Mouse (Mus musculus) kidney, embryonic 14.5 days (tissue): Measurements from ENCODE around the gene Crtac1. TPM values are rescaled to one million over a fixed set of nuclear protein-coding genes. Genes with fewer than 3 reads are reported as not detected.

ENCODE experiments used
- ATAC-seq: fragments of 200-750 bp; cut with Nextera tagmentation; 2 replicates; pipeline ENCODE4 v1.8.0; 2017; ENCODE audit warnings: moderate number of reproducible peaks, mild to moderate bottlenecking, moderate TSS enrichment, moderate library complexity; ENCODE audit not compliant: low FRiP score, low TSS enrichment
- H3K27ac ChIP-seq: fragments of 300-500 bp; sonication (generic); 2 replicates; pipeline ENCODE4 v1.5.1; 2014; ENCODE audit warnings: low read depth, mild to moderate bottlenecking, low read length, moderate library complexity, mixed read lengths
- H3K27me3 ChIP-seq: fragments of 300-500 bp; sonication (generic); 2 replicates; pipeline ENCODE4 v1.6.1; 2014; ENCODE audit warnings: mild to moderate bottlenecking, low read length; ENCODE audit not compliant: control insufficient read depth, insufficient read depth
- H3K36me3 ChIP-seq: fragments of 300-500 bp; sonication (generic); 2 replicates; pipeline ENCODE4 v1.6.1; 2014; ENCODE audit warnings: low read length, mixed read lengths; ENCODE audit not compliant: control insufficient read depth, insufficient read depth
- H3K4me1 ChIP-seq: fragments of 300-500 bp; sonication (generic); 2 replicates; pipeline ENCODE4 v1.6.1; 2014; ENCODE audit warnings: low read length, mixed read lengths; ENCODE audit not compliant: control insufficient read depth, insufficient read depth
- H3K4me2 ChIP-seq: fragments of 300-500 bp; sonication (generic); replicated peaks from 2 replicates; pipeline ENCODE4 v1.6.1; 2014; ENCODE audit warnings: low read depth, mild to moderate bottlenecking, low read length
- H3K4me3 ChIP-seq: fragments of 300-500 bp; sonication (generic); 2 replicates; pipeline ENCODE4 v1.5.1; 2014; ENCODE audit warnings: mild to moderate bottlenecking, low read length
- H3K9ac ChIP-seq: fragments of 300-500 bp; sonication (generic); 2 replicates; pipeline ENCODE4 v1.6.1; 2014; ENCODE audit warnings: low read depth, mild to moderate bottlenecking, low read length, moderate library complexity
- H3K9me3 ChIP-seq: fragments of 300-500 bp; sonication (generic); 2 replicates; pipeline ENCODE4 v1.6.1; 2016; ENCODE audit warnings: low read length; ENCODE audit not compliant: control insufficient read depth
- WGBS: fragments of 180-500 bp; shearing (Covaris S2); extraction: QIAGEN DNeasy Blood & Tissue Kit; methylation state at CpG from one replicate; pipeline ENCODE4 v1.1.7; 2014; 5-methylcytosine and 5-hydroxymethylcytosine counted together
- polyA plus RNA-seq: library from polyadenylated mRNA; unstranded; fragments of >200 nt; fragmentation: Nextera tagmentation; extraction: Ambion mirVana; gene quantifications from 2 replicates; pipeline ENCODE4 v1.2.1, GENCODE M21; 2014

The Crtac1 gene
- polyA plus RNA-seq, 1 experiment from 2014 or later = 6.3 TPM

- WGBS = 73% methylated on average over 9 of the region's 9 CpGs
- no peaks in the 10 kb centered on the region for H3K36me3 ChIP-seq
These were observed 22.4 kb upstream of the Crtac1 start for GRCm38 (mm10) chr19:42454006-42454405.

GRCm38 (mm10) chr19:42452539-42452938, 21.0 kb upstream of the Crtac1 start:
- no peak overlapping the region for H3K9ac ChIP-seq
- 63% methylated on average over 7 of the region's 7 CpGs for WGBS
- H3K27ac ChIP-seq = no peak overlapping the region
- H3K36me3 ChIP-seq = no peaks in the 10 kb centered on the region
- no peak overlapping the region for H3K4me3 ChIP-seq
- no peak for ATAC-seq
- H3K4me1 ChIP-seq = no peaks in the 10 kb centered on the region
- no peak overlapping the region for H3K4me2 ChIP-seq
- H3K9me3 ChIP-seq = no peaks in the 10 kb centered on the region
- H3K27me3 ChIP-seq = no peaks in the 10 kb centered on the region

More at GRCm38 (mm10) chr19:42454006-42454405, 22.4 kb upstream of the Crtac1 start:
- Histone ChIP-seq H3K27ac (no peak overlapping the region), H3K9me3 (no peaks in the 10 kb centered on the region), H3K27me3 (no peaks in the 10 kb centered on the region), H3K4me2 (no peak overlapping the region), H3K4me3 (no peak overlapping the region), H3K4me1 (no peaks in the 10 kb centered on the region), H3K9ac (no peak overlapping the region)
- ATAC-seq = no peak

GRCm38 (mm10) chr19:42448539-42448938, 17.0 kb upstream of the Crtac1 start:
- H3K4me3 ChIP-seq = no peak overlapping the region
- WGBS = 90% methylated on average over 10 of the region's 10 CpGs
- no peak for ATAC-seq

GRCm38 (mm10) chr19:42443887-42444409, 12.4 kb upstream of the Crtac1 start:
- Histone ChIP-seq H3K9ac (no peak overlapping the region), H3K4me3 (no peak overlapping the region), H3K9me3 (no peaks in the 10 kb centered on the region), H3K36me3 (no peaks in the 10 kb centered on the region), H3K4me2 (no peak overlapping the region), H3K27ac (no peak overlapping the region), H3K4me1 (peaks cover 8% of the 10 kb centered on the region; the same call in 1 of the 2 replicates), H3K27me3 (no peaks in the 10 kb centered on the region)
- no peak for ATAC-seq
- 3% methylated on average over 3 of the region's 3 CpGs for WGBS

More at GRCm38 (mm10) chr19:42448539-42448938, 17.0 kb upstream of the Crtac1 start:
- Histone ChIP-seq H3K9ac (no peak overlapping the region), H3K27ac (no peak overlapping the region), H3K9me3 (no peaks in the 10 kb centered on the region), H3K4me1 (no peaks in the 10 kb centered on the region), H3K27me3 (no peaks in the 10 kb centered on the region), H3K36me3 (no peaks in the 10 kb centered on the region), H3K4me2 (no peak overlapping the region)

- WGBS = 54% methylated on average over 4 of the region's 4 CpGs
- no peak overlapping the region for H3K9ac ChIP-seq
- no peaks in the 10 kb centered on the region for H3K36me3 ChIP-seq
- no peaks in the 10 kb centered on the region for H3K9me3 ChIP-seq
- H3K4me2 ChIP-seq = no peak overlapping the region
- no peak overlapping the region for H3K4me3 ChIP-seq
- no peak for ATAC-seq
- H3K27me3 ChIP-seq = no peaks in the 10 kb centered on the region
- H3K27ac ChIP-seq = no peak overlapping the region
- peaks cover 8% of the 10 kb centered on the region; the same call in 1 of the 2 replicates for H3K4me1 ChIP-seq
These were observed 11.7 kb upstream of the Crtac1 start for GRCm38 (mm10) chr19:42443266-42443665.

- Histone ChIP-seq H3K27me3 (no peaks in the 10 kb centered on the region), H3K27ac (no peak overlapping the region), H3K4me3 (no peak overlapping the region), H3K9ac (no peak overlapping the region), H3K9me3 (no peaks in the 10 kb centered on the region), H3K4me1 (peaks cover 8% of the 10 kb centered on the region; the same call in 1 of the 2 replicates), H3K4me2 (no peak overlapping the region), H3K36me3 (no peaks in the 10 kb centered on the region)
- peak; percentile 49; the same call in 1 of the 2 replicates for ATAC-seq
- 8% methylated on average over 8 of the region's 8 CpGs for WGBS
These were observed 10.9 kb upstream of the Crtac1 start for GRCm38 (mm10) chr19:42442246-42443197.

GRCm38 (mm10) chr19:42440089-42440488, 8.5 kb upstream of the Crtac1 start:
- Histone ChIP-seq H3K4me3 (no peak overlapping the region), H3K4me2 (no peak overlapping the region), H3K36me3 (no peaks in the 10 kb centered on the region), H3K27me3 (peaks cover 6% of the 10 kb centered on the region; the same call in 1 of the 2 replicates), H3K4me1 (peaks cover 8% of the 10 kb centered on the region; the same call in 1 of the 2 replicates), H3K9ac (no peak overlapping the region), H3K27ac (no peak overlapping the region), H3K9me3 (no peaks in the 10 kb centered on the region)
- ATAC-seq = no peak
- 34% methylated on average over 3 of the region's 3 CpGs for WGBS

GRCm38 (mm10) chr19:42439353-42439752, 7.8 kb upstream of the Crtac1 start:
- peaks cover 12% of the 10 kb centered on the region for H3K27me3 ChIP-seq
- WGBS = 65% methylated on average over 9 of the region's 9 CpGs
- no peaks in the 10 kb centered on the region for H3K9me3 ChIP-seq
- H3K36me3 ChIP-seq = no peaks in the 10 kb centered on the region
- H3K4me2 ChIP-seq = no peak overlapping the region
- no peak for ATAC-seq
- no peak overlapping the region for H3K4me3 ChIP-seq
- H3K27ac ChIP-seq = no peak overlapping the region
- H3K9ac ChIP-seq = no peak overlapping the region
- peaks cover 8% of the 10 kb centered on the region; the same call in 1 of the 2 replicates for H3K4me1 ChIP-seq

GRCm38 (mm10) chr19:42435621-42436020, 4.0 kb upstream of the Crtac1 start:
- Histone ChIP-seq H3K27ac (no peak overlapping the region), H3K4me2 (no peak overlapping the region), H3K9me3 (no peaks in the 10 kb centered on the region), H3K9ac (no peak overlapping the region), H3K4me1 (peaks cover 5% of the 10 kb centered on the region; the same call in 1 of the 2 replicates), H3K36me3 (no peaks in the 10 kb centered on the region), H3K4me3 (no peak overlapping the region), H3K27me3 (peaks cover 48% of the 10 kb centered on the region)
- 75% methylated on average over 4 of the region's 4 CpGs for WGBS
- no peak for ATAC-seq
